Mouse (Mus musculus) megakaryocyte, embryonic 14.5 days (primary cell): Measurements from ENCODE around the gene Ccl9.

Experiments
- FLI1 ChIP-seq: IDR thresholded peaks from 2 replicates; pipeline ENCODE4 v1.6.1; 2012; ENCODE audit warnings: low read length, inconsistent platforms, mixed read lengths
- GATA1 ChIP-seq: IDR thresholded peaks from 3 replicates; pipeline ENCODE4 v1.6.1; 2012; ENCODE audit warnings: mixed read lengths, low read length, inconsistent platforms, borderline replicate concordance

DNA sequence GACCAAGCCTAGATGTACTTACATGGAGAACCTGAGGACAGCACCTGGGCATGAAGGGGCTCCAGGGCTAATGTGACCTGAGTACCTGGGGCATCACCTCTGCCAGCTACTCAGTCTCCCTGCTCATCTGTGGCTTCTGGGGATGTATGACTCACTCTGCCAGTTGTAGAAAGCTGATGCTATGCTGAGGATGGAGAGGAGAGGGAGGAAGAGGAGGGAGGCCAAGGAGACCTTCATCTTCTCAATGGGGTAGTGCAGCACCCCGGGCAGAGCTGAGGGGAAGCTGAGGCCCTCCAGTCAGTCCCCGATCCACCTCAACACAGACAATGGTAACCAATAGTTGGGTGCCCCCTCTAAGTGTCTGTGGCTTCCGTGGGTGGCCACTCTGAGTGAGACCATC lies 9.7 kb downstream of the Ccl9 start:
- TF ChIP-seq GATA1 (no peak), FLI1 (no peak)
